Mouse (Mus musculus) heart, postnatal 14 days (tissue): ENCODE data around the gene Spsb1. TPM values are rescaled to one million over a fixed set of nuclear protein-coding genes. Genes with fewer than 3 reads are reported as not detected.
A peak's percentile ranks its signal among the peaks of the same experiment; 100 is the strongest.

Source experiments
- DNase-seq, 2 experiments: peaks; one replicate each; pipeline ENCODE4 v3.0.0; 2021 to 2022
- intact Hi-C: fragments of 180-260 bp; cut with DNase I; formaldehyde crosslinking; loops from one replicate; pipeline ENCODE4 v1.15.1; 2025
- total RNA-seq, 2 experiments: library from RNA; stranded (reverse); gene quantifications; 2 replicates each; pipeline ENCODE4 v1.2.3; 2021

The Spsb1 gene
- total RNA-seq, 2 experiments from 2014 or later: 44.8 to 49.3 TPM

DNA sequence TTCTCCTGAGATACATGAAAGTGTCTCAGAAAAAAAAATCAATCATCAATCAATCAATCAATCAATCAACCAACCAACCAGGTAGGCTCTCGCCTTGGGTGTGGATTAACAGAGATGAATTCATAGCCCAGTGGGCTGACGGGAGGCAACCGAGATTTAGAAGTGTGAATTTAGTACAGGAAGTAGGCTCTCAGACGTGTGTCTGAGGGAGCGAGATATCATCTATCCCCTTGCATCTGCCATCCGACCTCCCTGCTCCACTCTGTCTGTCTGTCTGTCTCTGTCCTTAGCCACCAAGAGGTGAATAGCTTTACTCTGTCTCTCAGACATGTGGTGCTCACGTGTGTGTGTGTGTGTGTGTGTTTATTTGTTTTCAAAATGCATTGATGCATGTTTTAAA, 83.3 kb downstream of the Spsb1 start:
- DNase-seq: no peak
- intact Hi-C loops: no loop called here

DNA sequence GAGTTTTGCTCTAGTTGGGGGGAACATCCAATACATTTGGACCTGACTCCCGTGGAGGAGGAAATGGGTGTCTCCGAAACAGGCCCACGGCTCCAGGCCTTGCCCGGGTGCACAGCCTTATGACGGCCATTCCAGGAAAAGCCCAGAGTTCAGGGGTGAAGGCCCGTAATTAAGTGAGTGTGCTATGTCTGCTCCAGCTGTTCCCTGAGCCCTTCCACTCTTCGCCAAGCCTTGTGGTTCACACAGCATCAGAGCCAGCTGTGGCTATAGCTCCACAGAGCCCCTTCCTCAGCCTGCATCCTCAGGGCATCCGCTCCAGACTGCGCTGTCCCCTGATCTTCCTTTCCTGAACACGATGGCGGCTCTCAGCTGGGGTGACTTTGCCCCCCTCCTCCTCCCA, 83.8 kb downstream of the Spsb1 start:
- intact Hi-C loops: no loop called here
- no peak for DNase-seq

DNA sequence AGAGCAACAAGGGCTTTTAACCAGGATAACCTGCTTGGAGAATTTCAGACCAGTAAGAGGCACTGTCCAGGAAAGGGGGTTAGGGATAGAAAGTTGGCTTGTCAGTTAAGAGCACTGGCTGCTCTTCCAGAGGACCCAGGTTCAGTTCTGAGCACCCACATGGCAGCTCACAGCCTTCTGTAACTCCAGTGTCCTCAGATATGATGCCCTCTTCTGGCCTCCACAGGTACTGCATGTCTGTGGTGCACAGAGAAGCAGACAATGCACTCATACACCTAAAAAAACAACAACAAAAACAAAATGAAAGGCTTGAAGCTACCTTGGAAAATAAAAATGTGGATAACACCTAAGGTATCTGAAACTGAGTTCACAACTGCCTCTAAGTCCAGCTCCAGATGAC, 84.4 kb downstream of the Spsb1 start:
- intact Hi-C loops: no loop called here
- DNase-seq: no peak

DNA sequence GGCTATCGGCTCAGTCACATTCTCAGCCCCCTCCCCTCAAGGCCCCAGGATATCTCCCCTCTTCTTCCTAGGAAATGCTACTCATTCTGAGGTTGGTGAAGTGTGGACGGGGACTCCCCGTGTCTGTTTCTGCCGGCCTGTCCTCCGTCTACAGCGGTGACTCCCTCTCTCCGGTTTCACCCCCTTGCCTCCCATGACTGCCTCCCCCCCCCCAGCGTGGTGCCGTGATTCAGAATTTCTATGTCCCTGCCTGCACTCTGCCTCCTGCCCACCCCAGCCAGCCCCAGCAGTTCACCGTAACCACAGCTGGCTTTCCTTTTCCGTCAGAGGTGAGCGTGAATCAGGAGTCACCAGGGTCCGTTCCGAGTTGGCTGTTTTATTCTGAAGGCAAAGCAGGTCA, 86.1 kb downstream of the Spsb1 start:
- no peak for DNase-seq
- intact Hi-C loops: no loop called here

DNA sequence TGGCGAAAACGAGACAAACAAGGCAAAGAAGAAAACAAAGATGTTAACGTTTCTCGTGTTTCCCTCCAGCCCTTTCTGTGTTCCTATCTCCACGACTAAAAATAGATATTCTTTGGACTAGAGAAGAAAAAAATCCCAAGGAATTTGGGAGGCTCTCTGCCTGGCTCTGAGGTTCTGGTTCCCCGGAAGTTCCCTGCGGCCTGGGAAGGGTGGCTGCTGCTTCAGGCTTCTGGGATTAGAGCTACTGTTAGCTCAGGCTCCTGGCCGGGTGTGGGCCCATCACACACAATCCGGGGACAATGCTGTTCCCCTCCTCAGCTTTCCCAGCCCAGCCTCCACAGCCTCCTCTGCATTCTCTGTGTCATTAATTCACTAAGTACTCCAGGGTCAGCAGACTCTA, 86.8 kb downstream of the Spsb1 start:
- peak in 1 of 2 experiments; percentile 44 for DNase-seq
- intact Hi-C loops: no loop called here

DNA sequence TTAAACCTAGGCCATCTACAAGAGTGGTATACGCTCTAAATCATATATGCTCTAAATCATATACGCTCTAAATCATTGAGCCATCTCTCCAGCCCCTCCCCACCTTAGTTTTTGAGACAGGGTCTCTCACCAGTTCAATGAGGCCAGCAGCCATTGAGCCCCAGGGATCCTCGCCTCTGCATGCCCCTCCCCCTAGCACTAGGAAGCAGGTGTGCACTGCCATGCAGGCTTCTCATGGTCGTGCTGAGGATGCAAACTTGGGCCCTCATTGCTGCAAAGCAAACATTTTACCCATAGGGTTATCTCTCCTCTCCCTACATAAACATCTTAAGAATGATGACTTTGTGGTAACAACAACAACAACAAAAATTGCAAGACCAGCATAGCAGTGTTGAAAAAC, 87.5 kb downstream of the Spsb1 start:
- intact Hi-C loops: no loop called here
- DNase-seq: no peak

DNA sequence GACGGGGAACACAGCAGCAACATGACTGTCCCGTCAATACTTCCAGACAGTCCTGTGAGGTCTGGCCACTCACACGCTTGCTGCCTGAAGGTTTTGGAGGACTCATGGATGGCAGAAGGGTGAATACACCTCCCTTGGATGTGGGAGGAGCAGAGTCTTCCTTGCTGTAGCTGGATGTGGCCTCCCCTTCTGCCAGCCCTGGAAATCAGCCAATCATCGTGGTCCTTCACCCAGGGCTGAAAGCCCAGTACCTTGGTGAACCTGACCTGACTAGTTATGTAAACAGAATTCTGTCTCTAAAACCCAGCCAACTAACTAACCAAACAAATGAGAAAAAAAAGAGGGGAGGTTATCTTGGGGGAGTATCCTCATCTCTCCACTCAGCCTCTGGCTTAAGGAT, 90.4 kb downstream of the Spsb1 start:
- DNase-seq: no peak
- intact Hi-C loops: no loop called here

DNA sequence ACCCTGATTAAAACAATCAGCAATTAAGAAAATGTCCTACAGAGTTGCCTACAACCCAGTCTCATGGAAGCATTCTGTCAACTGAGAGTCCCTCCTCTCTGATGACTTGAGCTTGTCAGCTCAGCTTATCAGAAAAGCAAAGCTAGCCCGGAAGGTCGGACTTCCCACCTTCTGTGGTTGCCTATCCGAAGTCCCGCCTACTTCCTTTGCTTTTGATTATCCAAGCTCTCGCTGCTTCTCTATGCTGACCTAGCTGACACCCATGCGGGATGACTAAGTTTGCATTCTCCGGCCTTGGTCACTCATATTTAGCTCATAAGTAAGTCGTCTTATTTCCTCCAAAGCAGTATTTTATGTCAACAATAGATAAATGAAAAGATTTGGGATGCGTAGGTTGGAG, 91.3 kb downstream of the Spsb1 start:
- DNase-seq: no peak
- intact Hi-C loops: no loop called here

DNA sequence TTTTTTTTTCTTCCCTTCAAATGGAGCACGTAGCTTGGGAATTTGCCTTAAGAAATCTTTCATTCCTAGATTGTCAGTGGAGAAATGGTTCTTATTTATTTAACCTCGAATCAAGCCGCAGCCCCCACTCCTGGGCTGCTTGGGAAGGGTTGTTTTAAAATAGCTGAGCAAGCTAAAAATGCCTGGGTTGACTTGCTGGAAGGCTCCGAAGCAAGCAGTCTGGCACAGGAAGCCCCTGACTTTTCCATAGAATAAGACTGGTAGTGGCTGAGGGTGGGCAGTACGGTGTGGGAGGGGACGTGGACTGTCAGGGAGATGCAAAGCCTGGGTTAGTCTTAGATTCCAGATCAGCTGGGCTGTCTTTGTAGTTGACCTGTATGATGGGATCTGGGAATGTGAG, 94.5 kb downstream of the Spsb1 start:
- DNase-seq: no peak
- intact Hi-C loops: no loop called here

DNA sequence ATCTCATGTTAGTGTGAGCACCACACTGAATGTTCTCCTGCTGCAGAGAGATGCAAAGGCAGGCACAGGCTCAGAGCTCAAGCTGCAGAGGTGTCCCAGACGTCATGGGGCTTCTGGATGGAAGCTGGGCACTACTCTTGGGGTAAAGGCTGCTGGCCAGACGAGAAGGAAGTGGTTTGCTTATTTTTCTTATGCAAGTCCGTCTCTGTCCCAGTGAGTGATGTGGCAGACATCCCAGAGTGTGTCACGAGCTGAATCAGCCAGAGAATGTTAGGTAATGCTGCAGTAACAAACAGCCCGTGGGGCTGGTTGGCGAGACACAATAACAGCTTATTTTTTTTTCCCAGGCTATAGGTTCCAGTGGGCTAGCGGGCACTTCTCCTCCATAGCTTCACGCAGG, 96.3 kb downstream of the Spsb1 start:
- DNase-seq: no peak

DNA sequence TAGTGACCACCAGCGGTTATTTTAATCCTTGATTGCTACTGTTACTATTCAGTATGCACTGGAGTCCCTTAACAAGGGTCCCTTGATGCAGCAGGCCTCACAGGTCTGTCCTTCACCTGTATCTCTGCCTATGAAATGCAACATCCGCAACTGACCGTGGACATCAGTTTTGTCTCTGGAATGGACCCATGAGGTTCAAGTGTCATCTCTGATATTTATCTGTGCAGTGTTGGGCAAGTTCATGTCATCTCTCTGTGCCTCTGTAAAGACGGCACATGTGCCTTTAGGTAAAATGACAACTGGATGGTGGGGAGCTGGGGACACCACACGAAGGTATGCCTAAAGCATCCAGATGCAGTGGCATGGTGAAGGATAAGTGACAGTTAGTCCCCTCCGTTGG, 96.7 kb downstream of the Spsb1 start:
- intact Hi-C loops: no loop called here
- no peak for DNase-seq

More for the DNA sequence above, 96.3 kb downstream of the Spsb1 start:
- intact Hi-C loops: no loop called here

DNA sequence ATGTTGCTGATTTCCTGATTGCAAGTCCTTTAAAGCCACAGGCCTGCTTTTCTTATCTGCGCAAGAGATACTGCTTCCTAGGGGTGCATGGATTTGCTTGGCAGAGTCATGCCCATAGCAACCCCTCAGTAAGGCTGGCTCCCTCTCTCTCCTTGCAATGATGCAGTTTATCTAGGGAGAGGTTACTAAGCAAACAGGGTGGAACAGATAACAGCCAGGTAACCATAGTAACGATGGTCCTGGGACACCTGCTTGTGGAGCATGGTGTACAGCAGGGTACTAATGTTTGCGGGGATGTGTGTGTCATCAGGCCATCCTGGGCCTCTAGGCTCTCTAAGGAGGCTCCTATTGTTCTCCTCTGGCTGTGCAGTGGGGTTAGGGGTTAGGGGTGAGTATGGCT, 97.2 kb downstream of the Spsb1 start:
- DNase-seq: no peak
- intact Hi-C loops: no loop called here

DNA sequence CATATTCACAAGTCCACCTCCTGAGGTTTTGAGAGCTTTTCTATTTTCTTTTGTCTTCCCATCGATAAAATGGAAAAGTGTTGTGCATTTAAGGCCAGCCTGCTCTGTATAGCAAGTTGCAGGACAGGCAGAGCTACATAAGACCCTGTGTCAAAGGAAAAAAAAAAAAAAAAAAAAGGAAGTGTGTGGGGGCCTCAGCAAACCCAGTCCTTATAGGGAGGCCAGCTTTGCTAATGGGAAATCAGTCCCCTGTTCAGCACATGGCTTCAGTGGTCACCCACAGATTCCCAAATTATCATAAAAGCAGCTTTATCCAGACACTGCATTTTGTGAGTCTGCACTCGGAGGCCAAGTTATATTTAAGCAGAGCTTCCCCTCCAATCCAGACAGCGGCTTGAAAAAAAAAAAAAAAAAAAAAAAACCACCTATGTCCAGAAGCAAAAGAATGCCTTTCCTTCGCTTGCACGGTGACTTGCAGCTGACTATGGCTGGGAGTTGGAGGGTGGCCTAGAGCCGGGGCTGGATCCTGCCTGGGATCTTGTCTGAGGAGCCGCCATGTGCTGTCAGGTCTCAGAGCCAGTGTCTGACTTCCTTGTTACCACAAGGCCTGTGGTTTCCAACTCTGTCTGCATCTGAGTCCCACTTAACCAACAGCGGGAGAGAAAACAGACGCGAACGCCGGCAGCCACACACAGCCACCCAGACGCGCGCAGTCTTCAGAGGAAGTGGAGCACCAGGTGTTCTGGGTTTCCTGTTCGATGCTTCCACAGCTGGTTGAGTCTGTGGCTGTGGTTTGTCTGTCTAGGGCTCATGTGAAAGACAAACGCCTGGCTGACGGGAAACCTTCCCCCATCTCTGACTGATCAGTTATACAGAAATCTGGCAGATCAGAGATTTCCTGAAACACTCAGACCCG, 98.7 kb downstream of the Spsb1 start:
- DNase-seq: peak; percentile 42 to 50
- intact Hi-C loops: no loop called here

DNA sequence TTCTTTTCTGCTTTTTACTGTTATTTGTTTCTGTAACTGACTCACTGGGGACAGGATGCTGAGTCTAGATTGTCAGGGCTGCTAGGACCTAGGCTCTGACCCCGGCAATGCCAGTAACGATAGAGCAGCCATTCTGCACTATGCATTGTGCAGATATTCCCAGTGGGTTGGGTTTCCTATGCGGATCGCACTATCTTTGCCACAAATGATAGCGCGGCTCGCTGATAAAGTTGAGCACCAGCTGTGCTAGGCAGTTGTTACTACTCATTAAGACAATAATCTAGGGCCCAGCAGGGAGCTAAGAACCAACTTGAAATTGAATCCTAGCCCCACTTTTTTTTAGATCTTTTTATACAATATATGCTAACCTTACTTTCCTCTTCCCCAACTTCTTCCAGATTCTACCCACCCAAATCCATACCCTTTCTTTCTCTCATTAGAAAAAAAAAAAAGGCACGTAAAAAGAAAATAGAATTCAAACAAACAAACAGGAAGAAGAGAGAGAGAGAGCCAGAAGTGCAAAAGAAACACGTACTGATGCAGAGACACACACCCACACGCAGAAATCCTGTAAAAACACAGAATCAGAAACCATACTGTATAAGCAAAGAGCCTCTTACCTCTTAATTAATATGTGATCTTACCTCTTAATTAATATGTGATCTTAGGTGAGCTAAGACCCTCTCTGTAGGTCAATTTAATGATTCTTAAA, 99.5 kb downstream of the Spsb1 start:
- intact Hi-C loops: no loop called here
- no peak for DNase-seq

DNA sequence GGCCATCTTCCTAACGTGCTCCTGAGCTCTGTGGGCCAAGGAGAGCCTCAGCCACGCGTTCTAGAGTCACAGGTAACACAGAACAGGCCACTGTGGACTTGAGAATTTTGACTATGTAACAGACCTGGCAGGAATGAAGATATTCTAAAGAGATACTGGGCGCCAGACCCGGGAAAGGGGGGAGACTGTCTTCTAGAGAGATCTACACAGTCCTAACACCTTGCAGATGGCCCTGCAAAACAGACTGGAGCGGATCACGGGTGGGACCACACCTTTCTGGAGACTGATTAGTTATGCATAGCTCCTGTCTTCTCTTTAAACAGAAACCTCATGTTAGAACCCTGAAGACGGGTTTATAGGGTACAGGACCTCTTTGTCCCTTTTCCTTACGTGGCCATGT, 100.1 kb downstream of the Spsb1 start:
- no peak for DNase-seq
- intact Hi-C loops: no loop called here

DNA sequence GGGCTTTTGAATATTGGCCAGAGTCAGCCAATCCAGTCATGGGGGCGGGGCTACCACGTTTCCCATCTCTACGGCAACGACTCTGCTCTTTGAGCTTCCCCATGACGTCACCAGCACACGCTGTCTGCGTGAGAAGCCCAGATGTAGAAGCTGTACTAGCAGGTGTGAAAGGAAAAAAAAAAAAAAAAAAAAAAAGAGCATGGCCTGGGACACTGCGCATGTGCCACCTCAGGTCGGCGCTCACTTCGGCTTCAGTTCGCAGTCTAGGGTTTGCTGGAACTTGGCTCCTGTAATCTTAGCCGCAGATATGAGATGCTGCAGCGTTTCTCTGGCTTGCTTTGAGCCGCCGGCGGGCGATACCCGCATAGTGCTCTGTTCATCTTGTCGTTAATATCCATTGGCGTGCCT, 100.5 kb downstream of the Spsb1 start:
- no peak for DNase-seq

DNA sequence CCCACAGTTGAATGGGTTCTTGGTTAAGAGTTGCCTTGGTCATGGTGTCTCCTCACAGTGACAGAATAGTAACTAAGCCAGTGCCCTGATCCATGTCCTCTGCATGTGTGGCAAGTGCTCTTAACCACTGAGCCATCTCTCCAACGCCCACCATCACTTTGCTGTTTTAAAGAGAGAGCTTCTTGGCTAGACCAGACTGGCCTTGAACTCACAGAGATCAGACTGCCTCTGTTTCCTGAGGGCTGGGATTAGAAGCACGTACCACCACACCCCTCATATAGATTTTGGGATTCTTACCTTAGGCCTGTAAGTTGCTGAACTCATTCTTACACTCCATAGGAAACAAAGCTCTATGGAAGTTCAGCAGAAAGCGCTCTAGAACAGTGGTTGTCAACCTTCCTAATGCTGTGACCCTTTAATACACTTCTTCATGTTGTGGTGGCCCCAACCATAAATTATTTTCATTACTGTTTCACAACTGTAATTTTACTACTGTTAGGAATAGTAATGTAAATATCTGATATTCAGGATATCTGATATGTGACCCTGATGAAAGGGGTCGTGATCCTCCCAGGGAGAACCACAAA, 101.1 kb downstream of the Spsb1 start:
- no peak for DNase-seq
- intact Hi-C loops: no loop called here

More for the DNA sequence above, 100.5 kb downstream of the Spsb1 start:
- intact Hi-C loops: no loop called here

DNA sequence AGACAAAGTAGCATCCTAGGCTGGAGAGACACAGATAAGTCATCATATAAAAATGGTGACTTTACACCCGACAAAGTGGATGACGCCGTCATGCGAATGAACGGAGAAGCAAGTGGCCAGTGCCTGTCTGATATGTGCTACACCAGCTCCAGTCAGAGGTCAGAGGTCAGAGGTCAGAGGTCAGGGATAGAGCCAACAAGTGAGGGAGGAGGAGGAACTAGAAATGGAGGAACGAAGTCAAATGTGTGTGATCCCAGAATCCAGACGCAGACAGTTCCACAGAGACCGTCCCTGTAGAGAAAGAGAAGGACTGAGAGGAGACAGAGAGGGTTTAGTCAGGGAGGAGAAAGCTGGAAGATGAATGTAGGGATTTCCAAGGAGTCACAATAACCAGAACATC, 103.3 kb downstream of the Spsb1 start:
- DNase-seq: no peak
- intact Hi-C loops: no loop called here

DNA sequence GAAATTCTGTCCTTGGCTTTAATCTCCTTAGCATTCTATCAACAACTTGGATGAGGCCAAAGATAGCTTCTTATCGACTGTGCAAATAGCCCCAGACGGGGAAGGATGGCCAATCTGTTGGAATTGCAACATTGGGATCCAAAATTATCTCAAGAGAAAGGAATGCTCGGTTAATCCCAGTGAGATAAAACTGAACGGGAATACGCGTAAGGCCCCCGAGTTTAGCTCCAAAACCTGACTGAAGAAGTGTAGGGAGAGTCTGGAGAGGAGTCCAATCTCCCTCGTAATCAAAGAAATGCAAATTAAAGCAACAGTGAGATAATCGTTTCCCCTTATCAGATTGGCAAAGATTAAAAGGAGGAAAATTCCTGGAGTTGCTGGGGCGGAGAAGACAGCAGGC, 104.2 kb downstream of the Spsb1 start:
- intact Hi-C loops: no loop called here

DNA sequence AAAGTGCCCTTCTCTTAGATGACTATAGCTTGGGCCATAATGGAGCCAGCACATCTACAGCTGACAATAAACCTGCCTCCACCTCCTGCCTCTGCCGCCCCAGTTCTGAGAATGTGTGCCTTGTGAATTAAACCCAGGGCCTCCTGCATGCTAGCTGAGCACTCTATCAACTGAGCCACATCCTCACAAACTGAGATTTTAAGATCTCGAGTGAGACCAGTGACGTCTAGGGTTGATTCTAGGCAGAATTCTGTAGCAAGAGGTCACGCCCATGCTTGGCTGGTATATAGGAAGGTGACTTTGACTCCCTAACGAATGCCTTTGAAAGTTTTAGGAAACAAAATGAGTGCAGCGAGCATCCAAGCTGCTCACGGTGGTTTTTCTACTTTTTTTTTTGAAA, 104.8 kb downstream of the Spsb1 start:
- intact Hi-C loops: no loop called here
- DNase-seq: no peak

More for the DNA sequence above, 104.2 kb downstream of the Spsb1 start:
- DNase-seq: no peak

DNA sequence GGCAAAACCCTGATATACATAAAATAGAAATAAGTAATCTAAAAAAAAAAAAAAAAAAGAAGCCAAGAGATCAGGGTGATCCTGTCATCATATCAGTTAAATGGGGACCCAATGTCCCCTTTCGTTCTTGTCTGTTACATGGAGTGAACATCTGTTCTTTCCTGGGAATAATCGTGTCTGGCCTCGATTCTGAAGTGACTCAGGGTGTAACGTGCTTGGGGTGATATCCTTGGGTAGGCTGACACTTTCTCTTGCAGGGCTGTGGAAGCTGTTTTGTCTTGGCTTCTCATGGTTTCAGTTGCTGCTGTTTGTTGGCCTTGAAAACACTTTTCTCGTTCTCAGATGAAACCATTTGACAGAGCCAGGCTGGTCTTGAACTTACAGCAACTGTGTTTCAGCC, 105.8 kb downstream of the Spsb1 start:
- intact Hi-C loops: loop anchor here (5.0 kb wide), 1 partner anchor 38 kb away; no protein-coding TSS in a partner anchor
- DNase-seq: no peak
